Mouse (Mus musculus) liver, adult 2 months (tissue): ENCODE data around the gene Bdh2. TPM values are rescaled to one million over a fixed set of nuclear protein-coding genes. Genes with fewer than 3 reads are reported as not detected.
A peak's percentile ranks its signal among the peaks of the same experiment; 100 is the strongest.

Experiments used
- DNase-seq: peaks from one replicate; pipeline ENCODE4 v3.0.0-alpha.2; 2011; ENCODE audit warnings: low read depth, low spot score; ENCODE audit errors: extremely low read depth
- H3K27ac ChIP-seq: fragments of 200-500 bp; replicated peaks from 2 replicates; pipeline ENCODE4 v1.5.1; 2012; ENCODE audit warnings: low read depth, mild to moderate bottlenecking, control low read depth, inconsistent platforms, low read length; ENCODE audit not compliant: insufficient read depth
- H3K27me3 ChIP-seq: fragments of 200-500 bp; 2 replicates; pipeline ENCODE4 v1.6.1; 2012; ENCODE audit warnings: mild to moderate bottlenecking, moderate library complexity, low read length, inconsistent platforms; ENCODE audit not compliant: control insufficient read depth, insufficient read depth
- H3K36me3 ChIP-seq: fragments of 200-500 bp; 2 replicates; pipeline ENCODE4 v1.6.1; 2012; ENCODE audit warnings: low read length, inconsistent platforms; ENCODE audit not compliant: control insufficient read depth, insufficient read depth
- H3K4me1 ChIP-seq: fragments of 200-500 bp; 2 replicates; pipeline ENCODE4 v1.6.1; 2011; ENCODE audit warnings: low read length; ENCODE audit not compliant: control insufficient read depth, insufficient read depth
- H3K4me3 ChIP-seq: fragments of 200-500 bp; 2 replicates; pipeline ENCODE4 v1.5.1; 2011; ENCODE audit warnings: low read depth, mild to moderate bottlenecking, control low read depth, low read length, moderate library complexity; ENCODE audit not compliant: insufficient read depth
- H3K79me2 ChIP-seq: fragments of 200-500 bp; 2 replicates; pipeline ENCODE4 v1.6.1; 2012; ENCODE audit warnings: inconsistent platforms, mild to moderate bottlenecking, low read length, moderate library complexity; ENCODE audit not compliant: control insufficient read depth, insufficient read depth
- H3K9ac ChIP-seq: fragments of 200-500 bp; 2 replicates; pipeline ENCODE4 v1.6.1; 2012; ENCODE audit warnings: low read depth, mild to moderate bottlenecking, control low read depth, inconsistent platforms, low read length
- CTCF ChIP-seq: fragments of 200-500 bp; IDR thresholded peaks from 2 replicates; pipeline ENCODE4 v1.5.1; 2011; ENCODE audit warnings: low read depth, low read length, control low read depth
- POLR2A ChIP-seq: fragments of 200-500 bp; IDR thresholded peaks from 2 replicates; pipeline ENCODE4 v1.6.1; 2011; ENCODE audit warnings: low read length, control low read depth; ENCODE audit not compliant: insufficient read depth; ENCODE audit errors: extremely low read depth
- WGBS: fragments of 180-500 bp; shearing (Covaris S2); methylation state at CpG from one replicate; pipeline ENCODE4 v1.1.7; 2018; 5-methylcytosine and 5-hydroxymethylcytosine counted together
- polyA plus RNA-seq: library from polyadenylated mRNA; depleted of rRNA; stranded (reverse); fragments of >200 nt; gene quantifications from 2 replicates; pipeline ENCODE4 v1.2.3, GENCODE M21; 2012; rRNA removed
- total RNA-seq: library from RNA; depleted of rRNA; stranded (reverse); fragments of >200 nt; gene quantifications from 2 replicates; pipeline ENCODE4 v1.2.3, GENCODE M21; 2014; rRNA removed

The Bdh2 gene
- total and polyA plus RNA-seq, 2 experiments = 14.8 to 15.2 TPM

- no peaks in the 10 kb centered on the region for H3K79me2 ChIP-seq
- no peaks in the 10 kb centered on the region for H3K27me3 ChIP-seq
- TF ChIP-seq CTCF (peak; percentile 75), POLR2A (no peak)
- no peaks in the 10 kb centered on the region for H3K4me1 ChIP-seq
- H3K9ac ChIP-seq = no peak overlapping the region
- WGBS = 39% methylated on average over 3 of the region's 3 CpGs
- H3K4me3 ChIP-seq = no peak overlapping the region
- DNase-seq = peak; percentile 67
- no peaks in the 10 kb centered on the region for H3K36me3 ChIP-seq
- no peak overlapping the region for H3K27ac ChIP-seq
Measured at GRCm38 (mm10) chr3:135328560-135328959, 47.5 kb downstream of the Bdh2 start.

- TF ChIP-seq CTCF (no peak), POLR2A (no peak)
- H3K9ac ChIP-seq = no peak overlapping the region
Measured at GRCm38 (mm10) chr3:135332691-135333090, 51.7 kb downstream of the Bdh2 start.

GRCm38 (mm10) chr3:135333763-135334162, 52.7 kb downstream of the Bdh2 start:
- 75% methylated on average over 4 of the region's 4 CpGs for WGBS
- no peaks in the 10 kb centered on the region for H3K79me2 ChIP-seq
- no peaks in the 10 kb centered on the region for H3K36me3 ChIP-seq
- no peak for DNase-seq
- H3K27ac ChIP-seq = no peak overlapping the region
- no peaks in the 10 kb centered on the region; the same call in 1 of the 2 replicates for H3K4me1 ChIP-seq
- no peaks in the 10 kb centered on the region for H3K27me3 ChIP-seq
- H3K4me3 ChIP-seq = no peak overlapping the region
- H3K9ac ChIP-seq = no peak overlapping the region
- no peak for TF ChIP-seq CTCF

More at GRCm38 (mm10) chr3:135332691-135333090, 51.7 kb downstream of the Bdh2 start:
- no peaks in the 10 kb centered on the region for H3K27me3 ChIP-seq
- no peaks in the 10 kb centered on the region for H3K79me2 ChIP-seq
- no peaks in the 10 kb centered on the region for H3K36me3 ChIP-seq
- no peak for DNase-seq
- H3K27ac ChIP-seq = no peak overlapping the region
- no peak overlapping the region for H3K4me3 ChIP-seq
- H3K4me1 ChIP-seq = no peaks in the 10 kb centered on the region; the same call in 1 of the 2 replicates

- Histone ChIP-seq H3K27me3 (no peaks in the 10 kb centered on the region), H3K4me1 (no peaks in the 10 kb centered on the region), H3K27ac (no peak within 1 kb of the TSS), H3K9ac (no peak within 1 kb of the TSS), H3K36me3 (no peaks in the 10 kb centered on the region), H3K79me2 (no peaks in the 10 kb centered on the region), H3K4me3 (no peak within 1 kb of the TSS)
- no peak for TF ChIP-seq CTCF
- no peak for DNase-seq
- 77% methylated on average over 14 of the region's 14 CpGs for WGBS
Measured at GRCm38 (mm10) chr3:135347739-135348264, 66.8 kb downstream of the Bdh2 start, which contains the start of gene Slc9b1. TSS of gene Slc9b1 (plus strand) at chr3:135348029.

- Histone ChIP-seq H3K4me3 (no peak overlapping the region), H3K27ac (no peak overlapping the region), H3K27me3 (no peaks in the 10 kb centered on the region), H3K79me2 (no peaks in the 10 kb centered on the region), H3K36me3 (no peaks in the 10 kb centered on the region), H3K9ac (no peak overlapping the region), H3K4me1 (no peaks in the 10 kb centered on the region)
- DNase-seq = no peak
- TF ChIP-seq CTCF = no peak
- TF ChIP-seq POLR2A = no peak
Measured at GRCm38 (mm10) chr3:135349022-135349421, 68.0 kb downstream of the Bdh2 start.

- no peak overlapping the region for H3K9ac ChIP-seq
- WGBS = 88% methylated on average over 3 of the region's 3 CpGs
- no peaks in the 10 kb centered on the region for H3K27me3 ChIP-seq
- H3K36me3 ChIP-seq = no peaks in the 10 kb centered on the region
- DNase-seq = no peak
- H3K27ac ChIP-seq = no peak overlapping the region
- H3K79me2 ChIP-seq = no peaks in the 10 kb centered on the region
- no peak overlapping the region for H3K4me3 ChIP-seq
- no peak for TF ChIP-seq CTCF
- TF ChIP-seq POLR2A = no peak
- no peaks in the 10 kb centered on the region for H3K4me1 ChIP-seq
Measured at GRCm38 (mm10) chr3:135351857-135352256, 70.8 kb downstream of the Bdh2 start.

Other genes starting within 250 kb of the Bdh2 start
- 0.18 and 0.60 TPM in 2 replicates for gene Cenpe, start 68.7 kb upstream of the Bdh2 start, total RNA-seq
- gene Cenpe, start 68.7 kb upstream of the Bdh2 start, polyA plus RNA-seq = 0.01 and 0.09 TPM in 2 replicates
- 0.20 and 0.28 TPM in 2 replicates for gene Slc9b2, start 26.5 kb downstream of the Bdh2 start, total RNA-seq
- gene Slc9b2, start 26.5 kb downstream of the Bdh2 start, polyA plus RNA-seq = 0.11 TPM in 1 of 2 replicates, not detected in the other
- 0.09 TPM in 1 of 2 replicates, not detected in the other for gene Slc9b1, start 66.8 kb downstream of the Bdh2 start, total RNA-seq
- gene Slc9b1, start 66.8 kb downstream of the Bdh2 start, polyA plus RNA-seq = not detected in 2 replicates
- gene Cisd2, start 142.7 kb downstream of the Bdh2 start, total RNA-seq = 17.4 and 20.5 TPM in 2 replicates
- gene Cisd2, start 142.7 kb downstream of the Bdh2 start, polyA plus RNA-seq = 19.2 and 23.1 TPM in 2 replicates
- 230 and 243 TPM in 2 replicates for gene Ube2d3, start 156.9 kb downstream of the Bdh2 start, total RNA-seq
- 210 and 283 TPM in 2 replicates for gene Ube2d3, start 156.9 kb downstream of the Bdh2 start, polyA plus RNA-seq
- gene Manba, start 204.4 kb downstream of the Bdh2 start, total RNA-seq = 14.2 and 14.7 TPM in 2 replicates
- gene Manba, start 204.4 kb downstream of the Bdh2 start, polyA plus RNA-seq = 3.7 and 3.8 TPM in 2 replicates